Mouse (Mus musculus): ENCODE results near the gene Sobp.

The Sobp gene

GRCm38 (mm10) chr10:43174326-43175155, at the start of gene Sobp, which contains the start of gene 9030612E09Rik:
Gene Sobp (minus strand): TSS chr10:43174530.
Gene 9030612E09Rik (plus strand): TSS chr10:43174704.
- POLR2A ChIA-PET: interaction anchor here in 3 of 4 experiments (0.5 to 2.1 kb wide), 15 partner anchors 16 to 1251 kb away, joined by 3 to 7 read pairs (median 3); partner anchors contain the start of gene Pdss2 (in 2 of the 3)
- CTCF ChIA-PET: interaction anchor here in 3 of 4 experiments (0.5 to 1.0 kb wide), 7 partner anchors 140 to 326 kb away, joined by 3 to 6 read pairs (median 3); no protein-coding TSS in a partner anchor

GRCm38 (mm10) chr10:43223391-43223790, 49.1 kb upstream of the Sobp start:
- POLR2A ChIA-PET: interaction anchor here in 2 of 4 experiments (0.6 to 1.2 kb wide), 3 partner anchors 32 to 360 kb away, joined by 3 read pairs; no protein-coding TSS in a partner anchor
- CTCF ChIA-PET: interaction anchor here in 2 of 4 experiments (0.6 kb wide), 2 partner anchors 23 to 235 kb away, joined by 3 read pairs; no protein-coding TSS in a partner anchor

GRCm38 (mm10) chr10:43221659-43222058, 47.3 kb upstream of the Sobp start:
- CTCF ChIA-PET: interaction anchor here in 2 of 4 experiments (0.6 kb wide), 3 partner anchors 249 to 927 kb away, joined by 3 to 15 read pairs (median 5); partner anchors contain the start of gene Crybg1 (in 1 of the 2)
- POLR2A ChIA-PET: interaction anchor here (0.6 to 2.8 kb wide), 38 partner anchors 9 to 543 kb away, joined by 3 to 9 read pairs (median 4); partner anchors contain the start of genes 9030612E09Rik (in 1 of the 4), Sec63 (in 1 of the 4) and Sobp (in 1 of the 4)

- POLR2A ChIA-PET: interaction anchor here (0.6 to 2.8 kb wide), 51 partner anchors 9 to 808 kb away, joined by 3 to 9 read pairs (median 4); partner anchors contain the start of genes 9030612E09Rik (in 1 of the 4) and Sec63 (in 1 of the 4)
- CTCF ChIA-PET: interaction anchor here in 1 of 4 experiments (0.6 kb wide), 2 partner anchors 254 to 928 kb away, joined by 5 to 15 read pairs; partner anchors contain the start of gene Crybg1
These were observed 46.7 kb upstream of the Sobp start, which contains the start of gene Pdss2 for GRCm38 (mm10) chr10:43220910-43221625. Gene Pdss2 (plus strand): TSS chr10:43221486.

- CTCF ChIA-PET: no interaction called here
- POLR2A ChIA-PET: interaction anchor here in 3 of 4 experiments (0.7 to 2.8 kb wide), 33 partner anchors 9 to 808 kb away, joined by 3 to 9 read pairs (median 4); partner anchors contain the start of genes 9030612E09Rik (in 1 of the 3) and Sec63 (in 1 of the 3)
These were observed 46.1 kb upstream of the Sobp start for GRCm38 (mm10) chr10:43220479-43220878.

GRCm38 (mm10) chr10:43217361-43217900, 43.1 kb upstream of the Sobp start:
- ChIA-PET CTCF (interaction anchor here in 1 of 4 experiments (0.6 kb wide), 1 partner anchor 173 kb away, joined by 3 read pairs; no protein-coding TSS in a partner anchor), POLR2A (interaction anchor here in 2 of 4 experiments (0.6 to 1.5 kb wide), 5 partner anchors 9 to 299 kb away, joined by 3 to 5 read pairs (median 3); no protein-coding TSS in a partner anchor)

- POLR2A ChIA-PET: interaction anchor here in 2 of 4 experiments (1.0 to 2.1 kb wide), 3 partner anchors 9 to 11 kb away, joined by 3 to 9 read pairs (median 5); partner anchors contain the start of gene Pdss2 (in 2 of the 2)
- CTCF ChIA-PET: no interaction called here
These were observed 37.5 kb upstream of the Sobp start for GRCm38 (mm10) chr10:43211866-43212265.

GRCm38 (mm10) chr10:43203865-43204264, 29.5 kb upstream of the Sobp start:
- ChIA-PET CTCF (no interaction called here), POLR2A (interaction anchor here in 3 of 4 experiments (0.7 to 1.1 kb wide), 4 partner anchors 17 to 926 kb away, joined by 3 to 4 read pairs (median 4); partner anchors contain the start of gene Pdss2 (in 1 of the 3))

- CTCF ChIA-PET: interaction anchor here in 1 of 4 experiments (0.6 kb wide), 1 partner anchor 23 kb away, joined by 3 read pairs; no protein-coding TSS in a partner anchor
- POLR2A ChIA-PET: interaction anchor here in 2 of 4 experiments (0.8 to 1.9 kb wide), 4 partner anchors 9 to 21 kb away, joined by 3 to 8 read pairs (median 5); partner anchors contain the start of gene Pdss2 (in 1 of the 2)
These were observed 25.9 kb upstream of the Sobp start for GRCm38 (mm10) chr10:43200206-43200605.

- ChIA-PET POLR2A (interaction anchor here in 2 of 4 experiments (0.5 to 1.3 kb wide), 2 partner anchors 9 to 286 kb away, joined by 3 to 4 read pairs; no protein-coding TSS in a partner anchor), CTCF (no interaction called here)
These were observed 6.1 kb upstream of the Sobp start for GRCm38 (mm10) chr10:43180313-43180912.

- CTCF ChIA-PET: interaction anchor here in 1 of 4 experiments (0.7 kb wide), 1 partner anchor 158 kb away, joined by 3 read pairs; no protein-coding TSS in a partner anchor
- POLR2A ChIA-PET: interaction anchor here in 2 of 4 experiments (0.6 to 1.5 kb wide), 7 partner anchors 46 to 299 kb away, joined by 3 to 7 read pairs (median 3); partner anchors contain the start of gene Pdss2 (in 2 of the 2)
These were observed 849 bp upstream of the Sobp start for GRCm38 (mm10) chr10:43175156-43175601.

GRCm38 (mm10) chr10:43173828-43174325, 453 bp downstream of the Sobp start:
- POLR2A ChIA-PET: interaction anchor here in 3 of 4 experiments (0.5 to 2.1 kb wide), 10 partner anchors 17 to 1252 kb away, joined by 3 to 7 read pairs (median 4); partner anchors contain the start of gene Pdss2 (in 1 of the 3)
- CTCF ChIA-PET: interaction anchor here in 3 of 4 experiments (0.5 to 1.0 kb wide), 8 partner anchors 139 to 325 kb away, joined by 3 to 7 read pairs (median 4); no protein-coding TSS in a partner anchor

GRCm38 (mm10) chr10:43173141-43173827, 1.0 kb downstream of the Sobp start:
- CTCF ChIA-PET: interaction anchor here in 3 of 4 experiments (0.6 to 1.0 kb wide), 6 partner anchors 139 to 324 kb away, joined by 3 to 7 read pairs (median 4); no protein-coding TSS in a partner anchor
- POLR2A ChIA-PET: interaction anchor here in 2 of 4 experiments (0.5 to 2.1 kb wide), 7 partner anchors 17 to 1900 kb away, joined by 3 to 7 read pairs (median 6); partner anchors contain the start of gene Pdss2 (in 1 of the 2)

GRCm38 (mm10) chr10:43172554-43172953, 1.8 kb downstream of the Sobp start:
- POLR2A ChIA-PET: interaction anchor here in 1 of 4 experiments (2.1 kb wide), 1 partner anchor 49 kb away, joined by 7 read pairs; the partner anchor contains the start of gene Pdss2
- CTCF ChIA-PET: no interaction called here

- ChIA-PET POLR2A (interaction anchor here in 2 of 4 experiments (1.2 to 2.1 kb wide), 2 partner anchors 8 to 49 kb away, joined by 3 to 7 read pairs; partner anchors contain the start of gene Pdss2 (in 1 of the 2)), CTCF (no interaction called here)
These were observed 2.3 kb downstream of the Sobp start for GRCm38 (mm10) chr10:43172066-43172465.

GRCm38 (mm10) chr10:43171106-43171505, 3.2 kb downstream of the Sobp start:
- CTCF ChIA-PET: no interaction called here
- POLR2A ChIA-PET: interaction anchor here in 2 of 4 experiments (0.7 to 1.2 kb wide), 4 partner anchors 9 to 103 kb away, joined by 3 to 4 read pairs (median 3); no protein-coding TSS in a partner anchor
